9 mouse cellular contexts compared by ENCODE assay signal in genomic region chr19:21104462-21104936, GRCm38 (mm10).
A peak's percentile ranks its signal among the peaks of the same experiment; 100 is the strongest.
DNase-seq lines count a peak whose midpoint lies in the region; ATAC-seq lines count a peak whose summit lies in the region.
"Had no signal": no experiment of that assay in that cellular context is flagged by ENCODE, and none has a peak within 500 bp of the region (broad histone marks: within the 10 kb centered on the region; RNA-seq: fewer than 3 reads in every experiment).

No protein-coding gene starts in this region.

- no peak overlapping the region for H3K9ac ChIP-seq in heart, embryonic 11.5 days (ENCODE audit: low read depth, low read length)

- DNase-seq in heart, adult 11 months: peak; percentile 95
- peak; percentile 34 for DNase-seq in ZHBTc4 (ENCODE audit: low read depth, low spot score)
- peak; percentile 27 for DNase-seq in induced T-regulatory cell, adult 2 months (ENCODE audit: low read depth)
- DNase-seq in urinary bladder, postnatal 36 days (ENCODE audit: low spot score in 2 of 2): peak; percentile 62 to 81
- no peak for DNase-seq in gastrocnemius, postnatal 25 days
- DNase-seq in right cerebral cortex, postnatal 10 days (ENCODE audit: low spot score in 2 of 2): no peak

- no peaks in the 10 kb centered on the region for H3K27me3 ChIP-seq in heart, embryonic 11.5 days (ENCODE audit: control insufficient read depth, insufficient read depth, low read length)
- no peaks in the 10 kb centered on the region for H3K27me3 ChIP-seq in megakaryocyte, embryonic 14.5 days (replicated peaks)

- H3K4me3 ChIP-seq in heart, embryonic 11.5 days (ENCODE audit: low read depth, low read length): no peak overlapping the region
- H3K4me3 ChIP-seq in megakaryocyte, embryonic 14.5 days (replicated peaks): peak overlapping the region; percentile 83

- no peak overlapping the region for H3K27ac ChIP-seq in heart, embryonic 11.5 days (ENCODE audit: low read depth, low read length)
- H3K27ac ChIP-seq: kidney, postnatal 0 days had no signal

- WGBS in heart, embryonic 11.5 days (ENCODE audit: insufficient replicate concordance): 68% methylated on average over 8 of the region's 8 CpGs

- no peak; the same call in 1 of the 2 replicates for ATAC-seq in heart, embryonic 11.5 days (replicated peaks; ENCODE audit: insufficient number of reproducible peaks, low FRiP score, low TSS enrichment)

- no peaks in the 10 kb centered on the region for H3K9me3 ChIP-seq in heart, embryonic 11.5 days (replicated peaks; ENCODE audit: control insufficient read depth, low read length)
- H3K9me3 ChIP-seq in megakaryocyte, embryonic 14.5 days: no peaks in the 10 kb centered on the region

- H3K4me2 ChIP-seq in heart, embryonic 11.5 days: no peak overlapping the region

- H3K36me3 ChIP-seq in heart, embryonic 11.5 days (ENCODE audit: control insufficient read depth, insufficient read depth, low read length): no peaks in the 10 kb centered on the region
- no peaks in the 10 kb centered on the region for H3K36me3 ChIP-seq in megakaryocyte, embryonic 14.5 days (replicated peaks; ENCODE audit: low read length)

- H3K4me1 ChIP-seq in heart, embryonic 11.5 days (ENCODE audit: control insufficient read depth, insufficient read depth, low read length): peaks cover 6% of the 10 kb centered on the region; the same call in 1 of the 2 replicates
- peaks cover 73% of the 10 kb centered on the region for H3K4me1 ChIP-seq in megakaryocyte, embryonic 14.5 days

Comparison
In these comparisons a context has a peak if more than half of its experiments do, and no peak if none do; other contexts are left out.
1. DNase-seq: peak in heart, adult 11 months (single experiment), ZHBTc4 (single experiment), induced T-regulatory cell, adult 2 months (single experiment) and urinary bladder, postnatal 36 days (2 of 2); none in gastrocnemius, postnatal 25 days (single experiment) and right cerebral cortex, postnatal 10 days (0 of 2).